Mouse (Mus musculus) testis, adult 2 months (tissue): ENCODE data around the gene Bach2.

ENCODE experiments used
- CTCF ChIP-seq: fragments of 200-500 bp; IDR thresholded peaks from 2 replicates; pipeline ENCODE4 v1.5.1; 2012; ENCODE audit warnings: low read depth, mild to moderate bottlenecking, inconsistent platforms, low read length, moderate library complexity; ENCODE audit not compliant: control insufficient read depth, insufficient read depth, insufficient replicate concordance
- POLR2A ChIP-seq: fragments of 200-500 bp; IDR thresholded peaks from 2 replicates; pipeline ENCODE4 v1.6.1; 2012; ENCODE audit warnings: low read depth, mild to moderate bottlenecking, inconsistent platforms, low read length, moderate library complexity; ENCODE audit not compliant: control insufficient read depth

DNA sequence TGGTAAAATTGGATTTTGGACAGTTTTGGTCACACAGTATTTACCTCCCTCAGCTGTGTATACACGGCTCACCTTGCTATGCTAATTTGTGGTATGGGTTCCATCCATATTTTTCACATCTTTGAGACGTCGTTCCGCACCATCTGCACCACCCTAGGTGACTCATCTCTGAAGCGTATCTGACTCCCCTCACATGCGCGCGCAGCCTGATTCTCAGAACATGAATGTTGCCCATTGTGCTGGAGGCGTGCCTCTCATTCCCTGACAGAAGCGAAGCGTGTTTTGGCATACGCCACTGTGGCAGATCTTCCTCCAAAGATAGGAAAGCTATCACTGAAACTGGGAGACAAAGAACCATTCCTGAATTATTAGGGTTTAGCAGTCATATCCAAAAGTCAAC is 21.0 kb upstream of the Bach2 start:
- TF ChIP-seq CTCF = no peak
- TF ChIP-seq POLR2A = no peak
